Mouse (Mus musculus) neural tube, embryonic 14.5 days (tissue): ENCODE data around the gene Alb. TPM values are rescaled to one million over a fixed set of nuclear protein-coding genes. Genes with fewer than 3 reads are reported as not detected.

Experiments used
- ATAC-seq: fragments of 200-750 bp; cut with Nextera tagmentation; 2 replicates; pipeline ENCODE4 v1.8.0; 2017; ENCODE audit warnings: low read depth, mild to moderate bottlenecking, moderate TSS enrichment, moderate library complexity
- H3K27ac ChIP-seq: fragments of 300-500 bp; sonication (generic); 2 replicates; pipeline ENCODE4 v1.5.1; 2014; ENCODE audit warnings: low read depth, mild to moderate bottlenecking, control low read depth, low read length, moderate library complexity, mixed read lengths
- H3K27me3 ChIP-seq: fragments of 300-500 bp; sonication (generic); 2 replicates; pipeline ENCODE4 v1.6.1; 2014; ENCODE audit warnings: low read length; ENCODE audit not compliant: control insufficient read depth, insufficient read depth
- H3K36me3 ChIP-seq: fragments of 300-500 bp; sonication (generic); 2 replicates; pipeline ENCODE4 v1.6.1; 2014; ENCODE audit warnings: low read length, mixed read lengths; ENCODE audit not compliant: control insufficient read depth, insufficient read depth
- H3K4me1 ChIP-seq: fragments of 300-500 bp; sonication (generic); 2 replicates; pipeline ENCODE4 v1.6.1; 2014; ENCODE audit warnings: low read length; ENCODE audit not compliant: control insufficient read depth, insufficient read depth
- H3K4me2 ChIP-seq: fragments of 300-500 bp; sonication (generic); 2 replicates; pipeline ENCODE4 v1.6.1; 2014; ENCODE audit warnings: mild to moderate bottlenecking, low read depth, low read length, control low read depth
- H3K4me3 ChIP-seq: fragments of 300-500 bp; sonication (generic); 2 replicates; pipeline ENCODE4 v1.5.1; 2014; ENCODE audit warnings: low read depth, low read length, control low read depth, mixed read lengths
- H3K9ac ChIP-seq: fragments of 300-500 bp; sonication (generic); replicated peaks from 2 replicates; pipeline ENCODE4 v1.6.1; 2014; ENCODE audit warnings: low read depth, mild to moderate bottlenecking, control low read depth, low read length, mixed read lengths
- H3K9me3 ChIP-seq: fragments of 300-500 bp; sonication (generic); 2 replicates; pipeline ENCODE4 v1.6.1; 2016; ENCODE audit warnings: low read length; ENCODE audit not compliant: control insufficient read depth
- WGBS: fragments of 180-500 bp; shearing (Covaris S2); extraction: QIAGEN DNeasy Blood & Tissue Kit; methylation state at CpG from one replicate; pipeline ENCODE4 v1.1.7; 2014; 5-methylcytosine and 5-hydroxymethylcytosine counted together
- polyA plus RNA-seq: library from polyadenylated mRNA; unstranded; fragments of >200 nt; fragmentation: Nextera tagmentation; extraction: Ambion mirVana; gene quantifications from 2 replicates; pipeline ENCODE4 v1.2.1, GENCODE M21; 2014

Alb gene
- 1.9 and 2.4 TPM in 2 replicates for polyA plus RNA-seq

DNA sequence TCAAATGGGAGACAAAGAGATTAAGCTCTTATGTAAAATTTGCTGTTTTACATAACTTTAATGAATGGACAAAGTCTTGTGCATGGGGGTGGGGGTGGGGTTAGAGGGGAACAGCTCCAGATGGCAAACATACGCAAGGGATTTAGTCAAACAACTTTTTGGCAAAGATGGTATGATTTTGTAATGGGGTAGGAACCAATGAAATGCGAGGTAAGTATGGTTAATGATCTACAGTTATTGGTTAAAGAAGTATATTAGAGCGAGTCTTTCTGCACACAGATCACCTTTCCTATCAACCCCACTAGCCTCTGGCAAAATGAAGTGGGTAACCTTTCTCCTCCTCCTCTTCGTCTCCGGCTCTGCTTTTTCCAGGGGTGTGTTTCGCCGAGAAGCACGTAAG, at the start of gene Alb:
Alb (plus strand) TSS at position 279 of the 400 bp plus-strand sequence.
- no peaks in the 10 kb centered on the region for H3K9me3 ChIP-seq
- 94% methylated on average over 8 of the region's 8 CpGs for WGBS
- no peak within 1 kb of the TSS for H3K4me2 ChIP-seq
- no peak within 1 kb of the TSS for H3K27ac ChIP-seq
- no peak within 1 kb of the TSS for H3K4me3 ChIP-seq
- no peaks in the 10 kb centered on the region for H3K27me3 ChIP-seq
- ATAC-seq = no peak
- no peak within 1 kb of the TSS for H3K9ac ChIP-seq
- H3K4me1 ChIP-seq = no peaks in the 10 kb centered on the region
- no peaks in the 10 kb centered on the region for H3K36me3 ChIP-seq

- Histone ChIP-seq H3K9ac (no peak overlapping the region), H3K4me1 (no peaks in the 10 kb centered on the region), H3K27me3 (no peaks in the 10 kb centered on the region), H3K4me3 (no peak overlapping the region), H3K9me3 (no peaks in the 10 kb centered on the region), H3K36me3 (no peaks in the 10 kb centered on the region), H3K27ac (no peak overlapping the region), H3K4me2 (no peak overlapping the region)
- WGBS = 85% methylated on average over 8 of the region's 8 CpGs
- ATAC-seq = no peak
These were observed 46.4 kb upstream of the Alb start for GRCm38 (mm10) chr5:90414142-90414924.

DNA sequence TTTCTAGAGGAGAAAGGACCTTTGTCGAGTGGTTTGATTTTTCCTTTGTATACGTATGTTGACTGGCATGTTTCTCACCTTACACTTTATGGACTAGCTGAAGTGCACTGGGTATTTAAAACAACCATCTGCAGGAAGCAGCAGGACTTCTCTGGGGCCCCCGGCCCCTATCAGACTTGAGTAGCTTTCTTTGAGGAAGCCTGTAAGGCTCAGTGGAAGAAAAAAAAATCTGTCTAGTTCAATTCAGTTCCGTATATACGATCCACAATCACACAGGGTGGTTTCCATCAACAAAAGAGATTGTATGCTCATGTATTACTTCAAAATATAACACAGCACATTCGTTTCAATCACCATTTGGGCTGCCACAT, 45.8 kb upstream of the Alb start:
- Histone ChIP-seq H3K4me1 (no peaks in the 10 kb centered on the region), H3K4me2 (no peak overlapping the region), H3K27me3 (no peaks in the 10 kb centered on the region), H3K27ac (no peak overlapping the region), H3K36me3 (no peaks in the 10 kb centered on the region), H3K9me3 (no peaks in the 10 kb centered on the region), H3K4me3 (no peak overlapping the region), H3K9ac (no peak overlapping the region)
- WGBS = 69% methylated on average over 6 of the region's 6 CpGs
- no peak for ATAC-seq

GRCm38 (mm10) chr5:90424625-90425024, 36.1 kb upstream of the Alb start:
- Histone ChIP-seq H3K9ac (no peak overlapping the region), H3K36me3 (no peaks in the 10 kb centered on the region), H3K27ac (no peak overlapping the region), H3K4me1 (no peaks in the 10 kb centered on the region), H3K27me3 (no peaks in the 10 kb centered on the region), H3K4me2 (no peak overlapping the region), H3K9me3 (no peaks in the 10 kb centered on the region), H3K4me3 (no peak overlapping the region)
- 88% methylated on average over 5 of the region's 5 CpGs for WGBS
- ATAC-seq = no peak

GRCm38 (mm10) chr5:90425191-90425590, 35.5 kb upstream of the Alb start:
- no peaks in the 10 kb centered on the region for H3K9me3 ChIP-seq
- no peak overlapping the region for H3K27ac ChIP-seq
- H3K4me2 ChIP-seq = no peak overlapping the region
- no peak for ATAC-seq
- no peaks in the 10 kb centered on the region for H3K27me3 ChIP-seq
- WGBS = 90% methylated on average over 3 of the region's 3 CpGs
- H3K9ac ChIP-seq = no peak overlapping the region
- no peaks in the 10 kb centered on the region for H3K4me1 ChIP-seq
- no peaks in the 10 kb centered on the region for H3K36me3 ChIP-seq
- no peak overlapping the region for H3K4me3 ChIP-seq

- Histone ChIP-seq H3K4me1 (no peaks in the 10 kb centered on the region), H3K4me2 (no peak overlapping the region), H3K27ac (no peak overlapping the region), H3K4me3 (no peak overlapping the region), H3K36me3 (no peaks in the 10 kb centered on the region), H3K9me3 (no peaks in the 10 kb centered on the region), H3K27me3 (no peaks in the 10 kb centered on the region), H3K9ac (no peak overlapping the region)
- no peak for ATAC-seq
- 82% methylated on average over 9 of the region's 9 CpGs for WGBS
These were observed 29.6 kb upstream of the Alb start for GRCm38 (mm10) chr5:90431053-90431452.

GRCm38 (mm10) chr5:90439157-90439556, 21.5 kb upstream of the Alb start:
- no peaks in the 10 kb centered on the region for H3K36me3 ChIP-seq
- H3K9ac ChIP-seq = no peak overlapping the region
- ATAC-seq = no peak
- no peak overlapping the region for H3K4me2 ChIP-seq
- 85% methylated on average over 4 of the region's 4 CpGs for WGBS
- no peak overlapping the region for H3K27ac ChIP-seq
- no peaks in the 10 kb centered on the region for H3K27me3 ChIP-seq
- H3K4me3 ChIP-seq = no peak overlapping the region
- no peaks in the 10 kb centered on the region for H3K9me3 ChIP-seq
- no peaks in the 10 kb centered on the region for H3K4me1 ChIP-seq

- no peak overlapping the region for H3K9ac ChIP-seq
- no peak overlapping the region for H3K27ac ChIP-seq
- 90% methylated on average over 3 of the region's 3 CpGs for WGBS
- no peak for ATAC-seq
- H3K4me1 ChIP-seq = no peaks in the 10 kb centered on the region
- H3K36me3 ChIP-seq = no peaks in the 10 kb centered on the region
- H3K4me2 ChIP-seq = no peak overlapping the region
- no peaks in the 10 kb centered on the region for H3K27me3 ChIP-seq
- no peak overlapping the region for H3K4me3 ChIP-seq
- no peaks in the 10 kb centered on the region for H3K9me3 ChIP-seq
These were observed 13.1 kb upstream of the Alb start for GRCm38 (mm10) chr5:90447577-90447976.

- Histone ChIP-seq H3K9ac (no peak overlapping the region), H3K9me3 (no peaks in the 10 kb centered on the region), H3K4me2 (no peak overlapping the region), H3K4me3 (no peak overlapping the region), H3K36me3 (no peaks in the 10 kb centered on the region), H3K27me3 (no peaks in the 10 kb centered on the region), H3K4me1 (no peaks in the 10 kb centered on the region), H3K27ac (no peak overlapping the region)
- no peak for ATAC-seq
- WGBS = 88% methylated on average over 5 of the region's 5 CpGs
These were observed 10.7 kb upstream of the Alb start for GRCm38 (mm10) chr5:90449961-90450360.
